Mouse (Mus musculus): ENCODE data around the gene Lmod1. TPM values are rescaled to one million over a fixed set of nuclear protein-coding genes. Genes with fewer than 3 reads are reported as not detected.

Lmod1 gene
- polyA plus RNA-seq, 1 experiment: 146 TPM

DNA sequence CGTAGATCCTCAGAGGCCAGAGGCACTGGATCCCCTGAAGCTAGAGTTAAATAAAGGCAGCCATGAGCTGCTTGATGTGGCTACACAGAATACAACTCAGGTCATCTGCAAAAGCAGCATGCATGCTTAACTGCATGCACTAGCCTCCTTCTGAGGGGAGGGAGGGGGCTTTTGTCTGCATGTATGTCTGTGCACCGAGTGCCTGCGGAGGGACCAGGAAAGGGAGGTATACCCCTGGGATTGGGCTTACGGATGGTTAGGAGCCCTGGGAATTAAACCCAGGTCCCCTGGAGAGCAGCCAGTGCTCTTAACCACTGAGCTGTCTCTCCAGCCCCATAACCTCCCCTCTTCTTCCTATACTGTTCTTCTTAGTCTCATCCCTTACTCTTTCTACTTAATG lies 87.5 kb downstream of the Lmod1 start:
- DNase-seq (ENCODE audit: low spot score): no peak

DNA sequence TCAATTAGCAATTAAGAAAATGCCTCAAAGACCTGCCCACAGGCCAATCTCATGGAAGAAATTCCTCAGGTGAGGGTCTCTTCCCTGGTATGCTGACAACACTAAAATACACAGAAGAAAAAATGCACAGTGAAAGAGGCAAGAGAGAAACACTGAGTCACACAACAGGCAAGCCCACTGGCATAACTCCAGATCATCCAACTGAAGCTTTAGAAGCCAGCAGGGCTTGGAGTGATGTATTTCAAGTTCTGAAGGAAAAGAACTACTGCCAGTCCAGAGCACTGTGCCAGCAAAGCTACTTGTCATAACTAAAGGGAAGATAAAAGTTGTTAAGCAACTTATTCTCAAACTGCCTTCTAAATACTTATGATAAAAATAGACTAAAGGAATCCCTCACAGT lies 89.4 kb downstream of the Lmod1 start:
- DNase-seq (ENCODE audit: low spot score): no peak

Other genes starting within 250 kb of the Lmod1 start
- 0.34 and 0.55 TPM in 2 replicates for gene Lgr6, start 219.5 kb upstream of the Lmod1 start, polyA plus RNA-seq (2012; rRNA removed)
- gene Ptpn7, start 192.1 kb upstream of the Lmod1 start, polyA plus RNA-seq (2012; rRNA removed): 2.6 and 2.7 TPM in 2 replicates
- gene Arl8a, start 178.0 kb upstream of the Lmod1 start, polyA plus RNA-seq (2012; rRNA removed): 115 and 118 TPM in 2 replicates
- 6.8 and 7.3 TPM in 2 replicates for gene Gpr37l1, start 157.1 kb upstream of the Lmod1 start, polyA plus RNA-seq (2012; rRNA removed)
- gene Elf3, start 66.2 kb upstream of the Lmod1 start, polyA plus RNA-seq (2012; rRNA removed): 46.7 and 50.1 TPM in 2 replicates
- 46.6 and 55.6 TPM in 2 replicates for gene Rnpep, start 40.7 kb upstream of the Lmod1 start, polyA plus RNA-seq (2012; rRNA removed)
- gene Timm17a, start 11.0 kb upstream of the Lmod1 start, polyA plus RNA-seq (2012; rRNA removed): 80.8 and 92.8 TPM in 2 replicates
- 16.8 and 17.7 TPM in 2 replicates for gene Shisa4, start 50.4 kb downstream of the Lmod1 start, polyA plus RNA-seq (2012; rRNA removed)
- gene Ipo9, start 105.7 kb downstream of the Lmod1 start, polyA plus RNA-seq (2012; rRNA removed): 42.4 and 47.8 TPM in 2 replicates